Mouse (Mus musculus) C3H10T1/2 (cell line): Measurements from ENCODE around the gene Hgd. TPM values are rescaled to one million over a fixed set of nuclear protein-coding genes. Genes with fewer than 3 reads are reported as not detected.

Experiments used
- polyA plus RNA-seq, 2 experiments: library from polyadenylated mRNA; unstranded; fragments of >200 nt; fragmentation: generic; extraction: Trizol; gene quantifications; one replicate each; pipeline ENCODE4 v1.2.1; 2012; ENCODE audit warnings: missing spikeins in 2 of 2

Gene Hgd
- polyA plus RNA-seq: under 1 TPM; 0.04 TPM

DNA sequence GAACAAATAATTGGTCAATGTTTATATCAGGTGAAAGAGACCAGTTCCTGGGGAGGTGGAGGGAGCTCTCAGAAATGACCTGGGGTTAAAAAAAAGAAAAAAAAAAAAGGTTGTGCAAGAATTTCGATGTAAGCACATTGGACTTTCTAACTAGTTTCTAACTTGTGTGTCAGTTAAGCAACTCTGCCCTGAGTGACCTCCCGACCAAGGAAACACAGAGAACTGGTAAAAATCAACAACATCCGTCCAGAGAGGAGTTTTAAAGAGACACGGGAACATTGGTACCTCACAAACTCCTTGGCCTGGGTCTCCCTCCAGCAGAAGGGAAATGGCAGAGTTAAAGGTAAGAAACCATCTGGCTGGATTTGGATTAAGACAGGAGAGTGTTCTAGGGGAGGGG, at the start of gene Hgd:
Gene Hgd (plus strand): TSS at position 160 of the 400 bp plus-strand sequence.

DNA sequence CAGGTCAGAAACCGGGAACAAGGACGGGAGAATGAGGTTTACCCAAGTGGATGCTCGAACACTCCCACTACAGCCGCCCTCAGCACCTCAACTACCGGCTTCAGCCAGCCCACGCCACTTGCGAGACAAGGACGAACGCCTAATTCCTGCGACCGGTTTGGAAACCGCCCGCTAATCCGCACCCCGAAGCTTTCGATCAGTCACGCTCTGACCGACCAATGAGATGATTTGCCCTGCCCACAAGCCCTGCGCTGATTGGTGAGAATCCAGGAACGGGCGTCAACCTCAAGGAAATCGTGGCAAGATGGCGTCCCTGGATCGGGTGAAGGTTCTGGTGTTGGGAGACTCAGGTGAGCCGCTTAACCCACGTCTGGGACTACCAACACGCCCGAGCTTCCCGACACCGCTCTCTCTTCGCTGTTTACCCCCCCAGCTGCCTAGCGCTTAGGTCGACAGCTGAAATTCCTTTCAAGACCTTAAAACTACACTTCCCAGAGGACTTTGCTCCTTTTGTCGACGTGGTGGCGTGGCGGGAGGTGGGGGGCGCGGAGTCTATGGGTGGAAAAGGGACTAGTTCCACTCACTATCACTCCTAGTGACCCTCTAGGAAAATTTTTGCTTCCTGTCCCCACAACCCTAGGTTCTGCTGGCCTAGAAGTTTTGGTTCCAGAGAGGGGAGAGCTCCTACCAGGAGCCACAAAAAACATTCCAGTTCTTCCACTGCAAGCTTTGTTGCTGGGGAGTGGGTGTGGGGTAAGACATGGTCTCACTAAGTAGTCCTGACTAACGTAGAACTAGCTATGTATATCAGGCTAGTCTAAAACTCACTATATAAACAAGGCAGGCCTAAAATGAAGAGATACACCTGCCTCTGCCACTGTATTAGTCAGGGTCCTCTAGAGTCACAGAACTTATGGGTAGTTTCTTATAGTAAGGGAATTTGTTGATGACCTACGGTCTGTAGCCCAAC, 40.1 kb upstream of the Hgd start, which contains the start of the genes Gtf2e1 and Rabl3:
Gene Gtf2e1 (minus strand): TSS at position 179 of the 970 bp plus-strand sequence.
Gene Rabl3 (plus strand): TSS at position 275 of the 970 bp plus-strand sequence.

DNA sequence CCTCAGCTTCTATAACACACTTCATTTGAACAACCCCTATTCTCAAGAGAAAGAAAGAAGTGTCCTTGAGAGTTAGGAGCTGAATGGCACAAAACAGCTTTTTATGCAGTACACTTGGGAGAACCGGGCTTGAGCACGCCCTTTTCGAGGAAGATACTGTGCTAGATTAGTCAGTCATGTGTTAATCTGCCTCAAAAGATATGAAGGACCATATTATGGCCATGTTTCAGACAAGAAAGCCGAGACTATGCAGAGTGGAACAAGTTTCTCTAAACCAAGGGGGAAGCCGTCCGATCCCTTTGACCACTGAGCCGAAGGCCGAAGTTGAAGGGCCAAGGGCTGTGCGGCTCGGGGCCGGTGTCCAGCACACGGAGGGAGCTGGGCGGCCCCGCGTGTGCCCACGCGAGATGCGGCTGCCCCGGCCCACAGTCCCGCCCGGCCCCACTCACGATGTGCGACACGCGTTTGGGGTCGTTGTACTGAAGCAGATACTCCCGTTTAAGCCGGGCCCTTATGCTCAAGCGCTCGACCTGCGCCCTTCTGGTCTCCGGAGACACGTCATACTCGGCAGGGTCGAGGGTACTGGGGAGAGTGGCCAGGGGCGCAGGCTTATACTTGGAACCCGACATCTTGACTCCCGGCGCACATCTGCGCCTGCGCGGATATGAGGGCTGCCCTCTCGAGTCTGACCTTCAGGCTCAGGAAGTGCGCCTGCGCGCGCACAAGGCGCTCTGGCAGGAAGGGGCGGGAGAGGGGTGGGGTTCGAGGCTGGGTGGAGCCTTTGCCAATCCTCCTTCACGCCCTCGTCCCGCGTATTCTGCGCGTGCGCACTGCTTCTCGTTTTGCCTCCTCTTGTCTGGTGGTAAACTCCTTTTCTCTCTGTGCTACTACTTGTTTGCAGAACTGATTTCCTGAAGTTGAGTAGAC, 74.0 kb downstream of the Hgd start, which contains the start of gene Ndufb4:
Gene Ndufb4 (minus strand): TSS at position 723 of the 927 bp plus-strand sequence.

Other genes with a start within 250 kb of the Hgd start
- gene Stxbp5l, start 195.2 kb upstream of the Hgd start, polyA plus RNA-seq: not detected
- gene Gtf2e1, start 40.4 kb upstream of the Hgd start, polyA plus RNA-seq: 1 to 10 TPM in 1 of 2 experiments, under 1 TPM in 1; 0.90 to 5.5 TPM
- gene Rabl3, start 40.3 kb upstream of the Hgd start, polyA plus RNA-seq: 1 to 10 TPM; 1.8 to 4.6 TPM
- gene Ndufb4, start 74.3 kb downstream of the Hgd start, polyA plus RNA-seq: 100 to 1,000 TPM in 1 of 2 experiments, 10 to 100 TPM in 1; 87.9 to 120 TPM
- 100 to 1,000 TPM in 1 of 2 experiments, 10 to 100 TPM in 1; 27.1 to 297 TPM for gene Fstl1, start 196.7 kb downstream of the Hgd start, polyA plus RNA-seq